Mouse (Mus musculus): ENCODE measurements around the gene Gps1. TPM values are rescaled to one million over a fixed set of nuclear protein-coding genes. Genes with fewer than 3 reads are reported as not detected.
A peak's percentile ranks its signal among the peaks of the same experiment; 100 is the strongest.
"Not testable (repeated sequence)": the region's sequence is repeated elsewhere in the genome, so short reads cannot be mapped to it uniquely, and the experiment has no call there.

Gene Gps1
- 100 to 1,000 TPM; 146 to 147 TPM for total RNA-seq (2021)

DNA sequence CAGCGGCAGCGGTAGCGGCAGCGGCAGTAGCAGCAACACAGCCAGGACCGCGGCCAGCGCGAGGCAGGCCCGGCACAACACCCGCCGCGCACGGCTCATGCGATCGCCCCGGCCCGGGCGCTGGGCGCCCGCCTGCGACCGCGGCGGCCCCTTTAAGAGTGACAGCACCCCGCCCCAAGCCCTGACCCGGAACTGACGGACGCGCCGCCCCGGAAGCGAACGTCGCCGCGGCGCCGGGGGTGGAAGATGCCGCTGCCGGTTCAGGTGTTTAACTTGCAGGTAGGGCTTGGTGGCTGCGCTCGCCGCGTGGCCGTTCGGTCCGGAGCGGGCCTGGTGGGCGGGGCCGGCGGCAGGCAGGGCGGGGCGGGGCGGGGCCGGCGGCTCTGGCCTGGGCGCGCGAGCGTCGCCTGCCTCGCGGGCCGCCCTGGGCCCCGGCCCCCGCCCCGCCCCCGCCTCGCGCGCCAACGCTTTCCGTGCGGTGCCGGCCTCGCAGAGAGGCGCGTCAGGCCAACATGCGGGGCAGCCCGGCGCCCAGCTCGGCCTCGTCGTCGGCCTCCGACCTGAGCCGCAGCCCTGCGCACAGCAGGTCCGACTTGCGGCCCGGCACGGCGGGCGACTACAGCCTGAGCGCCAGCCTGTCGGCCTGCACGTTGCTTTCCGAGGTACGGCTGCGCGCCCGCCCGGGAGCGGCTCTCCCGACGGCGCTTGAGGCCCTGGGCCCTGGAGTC lies at the start of gene Gps1, which contains the start of gene Rfng:
Gene Gps1 (plus strand): TSS at position 209 of the 728 bp plus-strand sequence.
Gene Rfng (minus strand): TSS at position 144 of the 728 bp plus-strand sequence.
- DNase-seq: peak; percentile 83 to 85

GRCm38 (mm10) chr11:120736424-120736823 lies 47.6 kb upstream of the Gps1 start:
- no peak for DNase-seq

DNA sequence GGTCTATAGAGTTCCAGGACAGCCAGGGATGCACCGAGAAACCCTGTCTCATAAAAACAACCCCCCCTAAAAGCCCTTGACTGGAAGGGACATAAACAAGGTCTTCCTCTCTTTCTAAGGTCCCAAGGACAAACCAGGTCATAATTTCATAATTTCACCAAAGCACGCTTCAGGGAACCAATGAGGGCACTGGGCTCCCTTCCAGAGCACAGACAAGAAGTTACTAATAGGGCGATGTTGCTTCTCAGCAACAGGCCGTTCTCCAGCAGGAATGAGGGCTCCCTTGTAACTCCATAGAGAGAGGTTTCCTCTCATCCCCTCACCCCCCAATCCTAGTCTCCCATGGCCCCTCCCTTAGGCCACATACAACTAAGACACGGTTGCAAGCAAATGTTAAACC lies 43.1 kb upstream of the Gps1 start:
- DNase-seq: no peak

DNA sequence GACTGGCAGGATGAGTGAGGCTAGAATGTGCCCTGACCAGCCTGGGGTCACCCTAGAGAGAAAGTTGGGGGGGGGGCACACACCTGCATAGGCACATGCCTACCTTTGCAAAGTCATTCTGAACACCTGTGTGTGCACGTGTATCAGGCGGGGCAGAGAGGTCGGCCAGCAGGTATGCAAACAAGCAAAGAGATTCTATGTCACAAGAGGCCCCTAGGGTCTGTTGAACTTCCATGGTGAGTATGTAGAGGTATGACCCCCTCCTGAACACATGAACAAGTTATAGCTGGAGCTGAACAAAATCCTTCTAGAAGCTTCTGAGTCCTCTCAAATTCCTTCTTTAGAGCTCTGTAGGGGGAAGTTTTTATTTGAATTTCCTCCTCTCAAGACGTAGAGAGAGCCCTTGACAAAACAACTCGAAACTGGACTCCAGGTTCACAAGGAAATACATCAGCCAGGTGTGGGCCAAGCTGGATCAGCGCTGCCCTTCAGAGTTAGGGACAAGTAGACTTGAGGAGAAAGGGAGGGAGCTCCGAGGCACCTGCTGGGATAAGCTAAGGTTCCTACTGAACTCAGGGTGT lies 39.9 kb upstream of the Gps1 start:
- no peak for DNase-seq

DNA sequence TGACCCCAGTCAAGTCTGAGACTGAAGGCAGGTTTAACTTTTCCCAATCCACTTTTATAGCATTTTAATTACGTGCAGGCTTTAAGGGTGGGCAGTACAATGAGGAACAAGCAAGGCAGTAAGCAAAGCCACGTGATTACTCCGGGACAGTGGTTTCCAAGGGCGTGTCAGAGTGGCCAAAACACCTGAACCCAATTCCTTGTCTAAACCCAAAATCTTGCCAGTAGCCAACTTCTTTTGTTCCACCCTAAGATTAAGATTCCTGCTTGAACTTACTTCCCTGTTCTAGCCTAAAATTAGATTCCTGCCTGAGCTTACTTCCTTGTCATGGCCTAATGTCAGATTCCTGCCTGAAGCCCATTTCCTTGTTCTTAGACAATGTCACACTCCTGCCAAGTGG lies 36.1 kb upstream of the Gps1 start:
- no peak for DNase-seq

GRCm38 (mm10) chr11:120749430-120749829 lies 34.6 kb upstream of the Gps1 start:
- DNase-seq: no peak

DNA sequence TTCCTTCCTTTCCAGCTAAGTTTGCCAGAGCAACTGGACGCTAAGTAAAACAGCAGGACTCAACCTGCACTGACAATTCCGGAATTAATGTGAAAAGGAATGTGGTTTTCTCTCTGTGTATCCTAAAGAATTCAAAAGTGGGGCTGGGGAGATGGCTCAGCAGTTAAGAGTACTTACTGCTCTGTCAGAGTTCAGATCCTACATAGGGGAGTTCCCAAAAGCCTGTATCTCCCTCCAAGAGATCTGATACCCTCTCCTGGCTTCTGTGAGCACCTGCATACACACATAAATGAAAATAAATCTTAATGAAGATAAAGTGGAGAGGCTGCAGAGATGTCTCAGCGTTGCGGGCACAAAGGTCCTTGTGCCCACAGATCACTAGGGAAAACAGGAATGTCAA lies 32.5 kb upstream of the Gps1 start:
- DNase-seq: no peak

DNA sequence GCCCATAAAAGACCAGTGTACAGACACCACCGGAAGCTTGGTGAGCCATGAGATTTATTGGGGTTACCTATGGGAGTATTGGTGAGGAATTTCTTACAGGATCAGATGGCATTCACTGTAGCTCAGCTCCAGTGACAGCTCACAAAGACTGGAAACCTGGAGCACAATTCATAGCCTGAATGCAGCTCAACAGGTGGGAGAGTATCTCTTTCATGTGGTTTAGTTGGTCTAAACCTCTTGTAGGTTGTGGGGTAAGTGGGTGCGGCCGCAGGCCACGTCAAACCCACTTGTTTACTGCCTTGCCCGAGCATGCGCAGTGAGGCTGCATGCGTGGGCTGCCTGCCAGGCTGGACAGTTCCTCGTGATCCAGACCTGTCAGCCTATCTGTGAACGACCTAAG lies 23.8 kb upstream of the Gps1 start:
- no peak for DNase-seq

DNA sequence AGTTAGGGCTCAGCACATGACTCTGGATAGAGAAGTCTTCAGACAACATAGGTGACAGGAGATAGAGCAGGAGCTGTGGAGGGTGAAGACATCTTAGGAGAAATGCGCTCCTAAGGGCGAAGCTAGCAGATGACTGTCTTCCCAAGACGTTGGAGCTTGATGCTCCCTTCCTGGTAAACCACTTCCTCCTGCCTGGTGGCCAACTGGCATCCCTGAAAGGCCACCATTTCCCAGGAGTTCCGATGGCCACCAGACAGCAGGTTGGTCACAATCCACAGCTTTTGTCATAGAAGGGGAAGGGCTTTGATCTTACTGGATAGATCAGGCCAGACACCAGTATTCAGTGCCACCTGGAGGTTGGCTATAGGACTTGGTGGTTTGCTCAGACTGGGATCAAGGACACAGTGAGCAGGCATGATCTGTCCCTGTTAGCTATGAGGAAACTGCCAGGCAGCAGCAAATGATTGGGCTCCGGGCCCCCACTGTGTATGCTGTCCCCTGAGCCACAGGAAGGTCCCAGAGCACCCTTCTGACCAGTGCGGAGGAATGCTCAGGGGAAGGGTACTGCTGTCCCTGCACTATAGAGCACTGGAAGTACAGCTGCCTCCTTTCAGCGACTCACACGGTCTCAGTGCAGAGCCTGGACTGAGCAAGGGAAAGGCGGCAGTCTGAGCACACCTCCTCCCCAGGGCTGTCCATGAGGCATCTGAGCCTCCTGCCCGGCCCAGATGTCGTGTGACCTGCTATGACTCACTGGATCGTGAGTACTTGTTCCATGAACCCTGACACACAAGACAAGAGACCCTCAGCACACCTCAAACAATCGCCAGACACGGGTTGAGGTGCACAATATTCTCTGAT lies 22.0 kb upstream of the Gps1 start:
- no peak for DNase-seq

GRCm38 (mm10) chr11:120762672-120763041 lies 21.4 kb upstream of the Gps1 start, which contains the start of gene Hmga1b:
Hmga1b (plus strand) TSS chr11:120762794.
- DNase-seq: not testable (repeated sequence)

- not testable (repeated sequence) for DNase-seq
Observed at GRCm38 (mm10) chr11:120763121-120763999, 20.7 kb upstream of the Gps1 start.

GRCm38 (mm10) chr11:120767023-120767422 lies 17.0 kb upstream of the Gps1 start:
- DNase-seq: not testable (repeated sequence)

- no peak for DNase-seq
Observed at GRCm38 (mm10) chr11:120768206-120768605, 15.9 kb upstream of the Gps1 start.

DNA sequence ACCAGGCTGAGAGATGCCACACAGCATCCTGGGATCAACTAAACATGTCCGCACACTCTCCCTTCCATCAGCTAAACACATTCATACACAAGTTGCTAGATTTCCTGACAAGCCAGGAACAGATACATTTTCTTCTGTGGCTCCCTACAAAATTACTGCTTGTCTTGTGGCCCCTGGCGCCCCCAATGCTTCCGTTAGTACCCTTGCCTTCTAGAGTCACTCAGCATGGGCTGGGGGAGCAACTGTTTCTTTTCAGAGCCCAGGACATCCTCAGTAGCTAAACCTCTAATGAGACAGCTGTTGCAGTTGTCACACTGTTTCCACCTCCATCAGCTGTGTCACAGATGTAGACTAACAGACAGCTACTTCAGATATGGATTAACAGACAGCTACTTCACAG lies 11.3 kb upstream of the Gps1 start:
- DNase-seq: no peak

- no peak for DNase-seq
Observed at GRCm38 (mm10) chr11:120773463-120774190, 10.4 kb upstream of the Gps1 start.

- DNase-seq: peak; percentile 93 to 94
Observed at GRCm38 (mm10) chr11:120775774-120776469, 8.2 kb upstream of the Gps1 start.

GRCm38 (mm10) chr11:120777123-120777522 lies 6.9 kb upstream of the Gps1 start:
- no peak for DNase-seq

DNA sequence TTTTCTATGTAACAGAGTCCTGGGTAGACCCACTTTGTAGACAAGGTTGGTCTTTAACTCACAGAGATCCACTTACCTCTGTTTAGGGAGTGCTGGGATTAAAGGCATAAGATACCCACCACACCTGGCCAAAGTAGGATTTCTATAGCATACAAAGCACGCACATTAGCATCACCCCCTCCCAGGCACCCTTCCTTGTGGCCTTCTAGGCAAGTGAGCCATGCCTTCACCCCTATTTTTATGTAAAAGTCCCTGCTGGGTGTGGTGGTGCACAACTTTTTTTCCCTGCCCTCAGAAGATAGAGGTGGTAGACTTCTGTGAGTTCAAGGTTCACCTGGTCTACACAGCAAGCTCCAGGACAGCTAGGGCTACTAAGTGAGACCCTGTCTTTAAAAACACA lies 4.2 kb upstream of the Gps1 start:
- no peak for DNase-seq

DNA sequence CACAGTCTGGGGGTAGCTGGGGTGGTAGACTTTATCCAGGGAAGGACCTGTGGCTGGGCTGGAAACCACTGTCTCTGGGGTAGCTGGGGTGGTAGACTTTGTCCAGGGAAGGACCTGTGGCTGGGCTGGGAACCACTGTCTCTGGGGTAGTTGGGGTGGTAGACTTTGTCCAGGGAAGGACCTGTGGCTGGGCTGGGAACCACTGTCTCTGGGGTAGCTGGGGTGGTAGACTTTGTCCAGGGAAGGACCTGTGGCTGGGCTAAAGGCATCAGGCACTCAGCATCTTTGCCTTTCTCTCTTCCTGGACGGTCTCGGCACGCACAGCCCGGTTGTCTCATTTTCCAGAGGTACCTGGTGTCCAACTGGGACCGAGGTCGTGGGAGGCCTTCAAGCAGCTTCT lies 2.7 kb upstream of the Gps1 start:
- DNase-seq: not testable (repeated sequence)

- DNase-seq: no peak
Observed at GRCm38 (mm10) chr11:120783426-120784063, 527 bp upstream of the Gps1 start.
